Mouse (Mus musculus) bone marrow macrophage, adult 2 months (primary cell): ENCODE measurements around the gene Bcorl1. TPM values are rescaled to one million over a fixed set of nuclear protein-coding genes. Genes with fewer than 3 reads are reported as not detected.
A peak's percentile ranks its signal among the peaks of the same experiment; 100 is the strongest.

Experiments
- H3K27ac ChIP-seq: 2 replicates; pipeline ENCODE4 v1.5.1; 2012; ENCODE audit warnings: low read depth, low read length; ENCODE audit not compliant: insufficient read depth
- H3K4me1 ChIP-seq: 2 replicates; pipeline ENCODE4 v1.6.1; 2012; ENCODE audit warnings: low read length; ENCODE audit not compliant: control insufficient read depth, insufficient read depth
- H3K4me3 ChIP-seq: 2 replicates; pipeline ENCODE4 v1.5.1; 2012; ENCODE audit warnings: mild to moderate bottlenecking, low read length, moderate library complexity; ENCODE audit not compliant: insufficient read depth
- CTCF ChIP-seq: IDR thresholded peaks from 2 replicates; pipeline ENCODE4 v1.5.1; 2012; ENCODE audit warnings: low read depth, mild to moderate bottlenecking, low read length, moderate library complexity
- POLR2A ChIP-seq: IDR thresholded peaks from 2 replicates; pipeline ENCODE4 v1.6.1; 2012; ENCODE audit warnings: mild to moderate bottlenecking, low read depth, low read length, borderline replicate concordance
- polyA plus RNA-seq: library from polyadenylated mRNA; stranded (reverse); fragments of >200 nt; gene quantifications from 2 replicates; pipeline ENCODE4 v1.2.4, GENCODE M21; 2012; ENCODE audit not compliant: missing spikeins, insufficient read depth, insufficient read length

Bcorl1 gene
- polyA plus RNA-seq, 1 experiment: 9.6 TPM

DNA sequence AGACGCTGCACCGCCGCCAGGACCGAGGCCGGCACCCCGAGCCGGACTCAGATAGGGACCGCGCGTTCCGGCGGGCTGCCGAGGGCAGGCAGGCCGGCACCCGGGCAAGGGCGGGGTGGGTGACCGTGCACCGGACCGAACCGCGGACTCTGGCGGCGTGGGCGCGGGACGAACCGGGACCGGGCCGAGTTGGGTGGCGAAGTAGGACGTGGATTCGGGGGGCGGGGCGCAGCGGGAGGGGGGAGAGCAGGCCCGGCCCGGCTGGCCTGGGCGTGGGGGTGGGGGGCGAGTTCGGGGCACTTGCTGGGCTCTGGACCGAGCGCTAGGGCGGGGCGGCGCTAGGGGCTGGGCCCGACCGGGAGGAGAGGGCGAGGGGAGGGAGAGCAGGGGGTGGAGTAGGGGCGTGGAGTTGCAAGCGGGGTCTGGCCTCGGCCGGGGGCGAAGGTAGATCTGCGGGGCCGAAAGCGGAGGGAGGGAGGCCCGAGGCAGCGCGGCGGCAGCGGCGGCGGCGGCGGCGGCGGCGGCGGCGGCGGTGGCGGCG is 533 bp downstream of the Bcorl1 start:
- TF ChIP-seq POLR2A: no peak
- TF ChIP-seq CTCF: no peak
- Histone ChIP-seq H3K27ac (peak overlapping the region; percentile 12; the same call in 1 of the 2 replicates), H3K4me3 (peak overlapping the region; percentile 79), H3K4me1 (no peaks in the 10 kb centered on the region)

DNA sequence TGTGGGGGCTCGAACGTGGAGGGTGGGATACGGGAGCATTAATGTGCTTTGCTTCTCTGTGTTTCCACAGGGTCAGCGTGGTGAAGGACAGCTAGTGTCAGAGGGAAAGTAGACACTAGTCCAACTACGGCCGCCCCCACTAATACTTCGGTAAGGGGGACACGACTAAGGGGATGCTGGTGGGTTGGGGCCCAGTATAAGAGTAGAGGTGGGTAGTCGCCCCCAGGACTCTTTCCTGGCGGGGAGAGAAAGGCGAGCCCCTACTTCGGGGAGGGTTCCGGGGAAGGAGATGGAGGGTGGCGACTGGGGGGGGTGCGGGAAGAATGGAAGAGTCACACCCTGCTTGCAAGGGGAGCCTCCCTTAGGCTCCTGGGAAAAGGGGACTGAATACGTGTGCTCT is 1.6 kb downstream of the Bcorl1 start:
- Histone ChIP-seq H3K27ac (no peak overlapping the region), H3K4me3 (peak overlapping the region; percentile 79), H3K4me1 (no peaks in the 10 kb centered on the region)
- TF ChIP-seq POLR2A (no peak), CTCF (no peak)

DNA sequence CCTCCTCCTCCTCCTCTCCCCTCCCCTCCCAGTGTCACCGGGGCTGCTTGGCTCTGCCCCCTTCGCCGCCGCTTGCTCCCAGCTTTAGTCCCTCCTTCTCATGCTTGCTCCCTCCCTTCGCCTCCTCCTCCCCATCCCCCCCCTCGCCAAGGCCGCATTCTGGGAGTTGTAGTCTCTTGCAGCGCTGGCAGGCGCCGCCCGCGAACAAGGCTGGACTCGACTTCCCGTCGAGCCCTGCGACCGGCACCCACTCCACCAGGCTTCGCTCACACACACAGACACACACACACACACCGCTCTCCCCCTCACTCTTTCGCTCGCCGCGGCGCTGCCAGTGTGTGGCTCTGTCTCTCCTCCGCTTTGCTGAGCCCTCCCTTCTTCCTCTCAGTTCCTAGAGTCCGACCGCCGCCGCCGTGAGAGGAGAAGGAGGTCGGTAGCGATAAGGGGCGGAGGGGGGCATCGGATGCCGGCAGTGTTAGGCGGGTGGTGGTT is 2.3 kb downstream of the Bcorl1 start:
- no peak for TF ChIP-seq CTCF
- TF ChIP-seq POLR2A: no peak
- H3K4me1 ChIP-seq: no peaks in the 10 kb centered on the region
- peak overlapping the region; percentile 89 for H3K4me3 ChIP-seq
- H3K27ac ChIP-seq: no peak overlapping the region

DNA sequence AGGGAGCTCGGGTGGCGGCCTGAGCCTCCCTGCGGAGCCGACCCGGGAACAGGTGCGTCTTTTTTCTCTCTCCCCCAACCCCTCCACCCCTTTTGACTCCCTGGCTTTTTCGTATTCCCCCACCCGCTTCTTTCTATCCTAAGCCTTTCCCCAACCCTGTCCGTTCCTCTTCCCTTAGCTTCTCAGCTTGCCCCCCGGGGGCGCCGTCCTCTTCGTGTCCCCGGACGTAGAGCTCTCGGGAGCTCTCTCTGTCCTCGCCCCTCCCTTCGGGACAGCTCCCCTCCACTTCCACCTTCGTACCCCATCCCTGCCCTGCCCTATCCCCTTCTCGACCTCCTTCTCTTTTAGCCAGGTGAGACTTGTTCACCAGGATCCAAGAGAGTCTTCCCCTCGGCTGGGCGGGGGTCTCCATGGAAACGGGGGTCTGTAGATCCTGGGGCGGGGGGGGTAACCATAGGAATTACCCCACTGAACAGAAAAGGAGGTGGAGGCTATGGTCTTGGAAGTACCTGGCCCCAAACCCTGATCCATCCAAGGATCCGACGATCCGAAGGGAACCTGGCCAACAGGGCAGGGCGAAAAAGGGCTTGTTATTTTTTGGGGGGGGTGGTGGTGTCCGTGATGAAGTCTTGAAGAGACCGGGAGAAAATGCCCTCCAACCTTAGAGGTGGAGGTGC is 2.9 kb downstream of the Bcorl1 start:
- TF ChIP-seq CTCF (no peak), POLR2A (no peak)
- H3K27ac ChIP-seq: no peak overlapping the region
- peak overlapping the region; percentile 89 for H3K4me3 ChIP-seq
- H3K4me1 ChIP-seq: no peaks in the 10 kb centered on the region

DNA sequence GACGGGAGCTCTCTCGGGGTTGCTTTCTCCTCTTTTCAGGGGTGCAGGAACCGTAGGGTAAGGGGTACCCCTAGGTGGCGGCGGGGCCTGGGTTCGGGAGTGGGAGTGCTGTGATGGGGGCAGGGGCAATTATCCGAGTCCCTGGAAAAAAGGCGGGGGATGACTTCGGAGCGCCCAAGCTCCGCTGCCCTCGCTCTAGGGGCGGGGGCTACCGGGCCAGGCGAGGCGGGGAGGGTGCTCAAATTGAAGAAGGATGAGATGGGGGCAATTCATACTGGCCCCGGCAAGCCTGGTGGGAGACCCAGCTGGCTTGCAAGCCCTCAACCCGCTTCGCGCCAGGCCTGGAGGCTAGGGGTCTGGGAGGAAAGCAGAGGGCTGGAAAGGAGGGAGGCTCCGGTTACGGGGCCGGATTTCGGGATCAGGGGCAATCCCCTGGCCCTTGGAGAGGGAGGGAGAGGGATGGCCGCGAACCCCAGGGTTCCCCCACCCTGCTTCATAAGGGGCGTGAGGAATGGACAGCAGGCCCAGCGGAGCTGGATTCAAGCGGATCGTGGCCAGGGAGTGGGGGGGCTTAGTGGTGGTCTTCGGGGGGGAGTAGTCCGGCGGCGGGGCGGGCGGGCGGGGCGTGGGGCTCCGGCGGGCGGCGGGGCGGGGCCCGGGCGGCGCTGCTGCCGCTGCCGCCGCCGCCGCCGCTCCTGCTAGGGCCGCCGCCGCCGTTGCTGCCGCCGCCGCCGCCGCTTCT is 3.7 kb downstream of the Bcorl1 start:
- TF ChIP-seq POLR2A (no peak), CTCF (no peak)
- Histone ChIP-seq H3K4me3 (peak overlapping the region; percentile 89), H3K4me1 (no peaks in the 10 kb centered on the region), H3K27ac (no peak overlapping the region)

DNA sequence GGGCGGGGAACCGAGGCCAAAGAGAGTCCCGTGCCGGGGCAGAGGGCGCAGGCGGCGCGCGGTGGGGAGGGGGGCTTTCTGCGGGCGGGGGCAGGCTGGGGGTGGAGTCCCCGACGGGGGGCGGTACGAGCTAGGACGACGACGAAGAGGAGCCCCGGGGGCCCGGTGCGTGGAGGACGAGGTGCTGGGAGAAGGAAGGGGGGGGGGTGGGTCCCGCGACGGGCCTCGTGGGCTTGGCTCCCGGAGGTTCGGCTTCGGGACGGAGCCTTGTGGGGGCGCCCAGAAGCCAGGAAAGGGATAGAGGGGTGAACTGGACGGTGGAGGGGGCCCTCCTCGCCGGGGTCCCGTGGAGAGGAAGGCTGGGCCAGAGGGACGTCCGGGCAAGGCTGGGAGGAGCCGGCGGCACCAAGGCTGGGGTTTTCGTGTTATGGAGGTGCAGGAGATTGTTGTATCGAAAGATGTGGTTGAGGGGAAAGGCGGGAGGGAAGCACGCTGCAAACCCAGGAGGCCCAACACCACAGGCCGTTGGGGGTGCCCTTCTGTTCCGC is 4.3 kb downstream of the Bcorl1 start:
- TF ChIP-seq POLR2A: no peak
- no peak for TF ChIP-seq CTCF
- no peak overlapping the region for H3K27ac ChIP-seq
- H3K4me3 ChIP-seq: peak overlapping the region; percentile 37
- no peaks in the 10 kb centered on the region for H3K4me1 ChIP-seq

DNA sequence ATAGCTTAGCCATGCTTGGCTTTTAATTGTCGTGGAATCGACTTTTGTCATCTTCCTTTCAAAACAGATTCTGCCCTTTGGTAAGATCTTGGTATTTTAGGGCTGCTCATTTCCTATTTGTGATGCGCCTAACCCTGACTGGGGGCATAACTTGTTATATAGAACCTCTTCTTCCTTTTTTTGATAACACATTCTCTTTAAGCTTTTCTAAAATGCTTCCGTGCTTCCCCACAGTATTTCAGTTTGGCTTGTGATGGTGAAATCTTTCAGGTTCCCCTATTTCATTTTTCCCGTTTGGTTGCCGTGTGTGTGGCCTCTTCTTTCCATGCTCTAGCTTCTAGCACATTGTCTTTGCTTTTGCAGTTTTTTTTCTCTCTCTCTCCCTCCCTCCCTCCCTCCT is 14.2 kb downstream of the Bcorl1 start:
- Histone ChIP-seq H3K4me3 (no peak overlapping the region), H3K4me1 (peaks cover 8% of the 10 kb centered on the region), H3K27ac (peak overlapping the region; percentile 29)
- TF ChIP-seq POLR2A (no peak), CTCF (no peak)

GRCm38 (mm10) chrX:48365836-48366577 is 24.8 kb downstream of the Bcorl1 start:
- no peak for TF ChIP-seq POLR2A
- TF ChIP-seq CTCF: no peak
- no peak overlapping the region for H3K27ac ChIP-seq

DNA sequence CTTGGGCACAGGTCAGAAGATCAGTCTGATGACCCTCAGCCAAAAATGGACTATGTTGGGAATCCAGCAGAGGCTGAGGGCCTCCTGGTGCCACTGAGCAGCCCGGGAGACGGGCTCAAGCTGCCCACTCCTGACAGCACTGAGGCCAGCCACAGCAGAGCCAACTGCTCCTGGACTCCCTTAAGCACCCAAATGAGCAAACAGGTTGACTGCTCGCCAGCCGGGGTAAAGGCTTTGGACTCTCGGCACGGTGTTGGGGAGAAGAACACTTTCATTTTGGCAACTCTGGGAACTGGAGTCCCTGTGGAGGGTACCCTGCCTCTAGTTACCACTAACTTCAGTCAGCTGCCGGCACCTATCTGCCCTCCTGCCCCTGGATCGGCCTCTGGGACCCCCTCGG is 26.7 kb downstream of the Bcorl1 start:
- Histone ChIP-seq H3K4me1 (no peaks in the 10 kb centered on the region), H3K4me3 (no peak overlapping the region), H3K27ac (no peak overlapping the region)
- TF ChIP-seq POLR2A: no peak
- TF ChIP-seq CTCF: no peak

More at GRCm38 (mm10) chrX:48365836-48366577, 24.8 kb downstream of the Bcorl1 start:
- no peak overlapping the region for H3K4me3 ChIP-seq
- no peaks in the 10 kb centered on the region for H3K4me1 ChIP-seq

DNA sequence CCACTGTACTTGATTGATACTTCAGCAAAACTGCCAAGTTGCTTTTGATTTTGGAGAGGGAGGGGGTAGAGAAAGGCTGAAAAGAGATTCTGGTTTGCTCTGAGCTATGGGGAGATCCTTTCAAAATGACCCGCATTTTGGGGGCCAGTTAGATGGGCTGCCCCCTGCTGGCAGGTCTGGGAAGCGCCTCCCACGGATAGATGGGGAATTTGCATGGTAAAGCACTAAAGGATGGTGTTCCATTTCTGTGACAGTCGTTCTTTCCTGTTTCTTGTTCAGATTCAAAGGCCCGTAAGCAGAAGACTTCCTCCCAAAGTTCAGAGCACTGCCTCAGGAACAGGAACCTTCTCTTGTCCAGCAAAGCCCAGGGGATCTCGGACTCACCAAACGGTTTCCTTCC is 42.5 kb downstream of the Bcorl1 start:
- H3K4me3 ChIP-seq: no peak overlapping the region
- no peak overlapping the region for H3K27ac ChIP-seq
- TF ChIP-seq CTCF: peak; percentile 59
- no peak for TF ChIP-seq POLR2A
- no peaks in the 10 kb centered on the region for H3K4me1 ChIP-seq
